Mouse (Mus musculus) intestine, embryonic 14.5 days (tissue): Measurements from ENCODE around the gene Gm10409. TPM values are rescaled to one million over a fixed set of nuclear protein-coding genes. Genes with fewer than 3 reads are reported as not detected.
"Not testable (repeated sequence)": the region's sequence is repeated elsewhere in the genome, so short reads cannot be mapped to it uniquely, and the experiment has no call there.

ENCODE experiments used
- ATAC-seq: fragments of 200-750 bp; cut with Nextera tagmentation; replicated peaks from 2 replicates; pipeline ENCODE4 v1.8.0; 2017; ENCODE audit warnings: low read depth, moderate number of reproducible peaks, moderate TSS enrichment, moderate library complexity; ENCODE audit not compliant: low FRiP score, low TSS enrichment
- DNase-seq: peaks from one replicate; pipeline ENCODE4 v3.0.0-alpha.2; 2018; ENCODE audit warnings: low spot score
- H3K27ac ChIP-seq: fragments of 300-500 bp; sonication (generic); 2 replicates; pipeline ENCODE4 v1.5.1; 2014; ENCODE audit warnings: low read depth, mild to moderate bottlenecking, control low read depth
- H3K27me3 ChIP-seq: fragments of 300-500 bp; sonication (generic); replicated peaks from 2 replicates; pipeline ENCODE4 v1.6.1; 2014; ENCODE audit warnings: low read length, control low read depth; ENCODE audit not compliant: control insufficient read depth, insufficient read depth
- H3K36me3 ChIP-seq: fragments of 300-500 bp; sonication (generic); 2 replicates; pipeline ENCODE4 v1.6.1; 2014; ENCODE audit warnings: low read length, control low read depth; ENCODE audit not compliant: control insufficient read depth, insufficient read depth
- H3K4me1 ChIP-seq: fragments of 300-500 bp; sonication (generic); replicated peaks from 2 replicates; pipeline ENCODE4 v1.6.1; 2014; ENCODE audit warnings: low read length, control low read depth, mixed read lengths; ENCODE audit not compliant: control insufficient read depth, insufficient read depth
- H3K4me2 ChIP-seq: fragments of 300-500 bp; sonication (generic); 2 replicates; pipeline ENCODE4 v1.6.1; 2014; ENCODE audit warnings: low read length
- H3K4me3 ChIP-seq: fragments of 300-500 bp; sonication (generic); 2 replicates; pipeline ENCODE4 v1.5.1; 2014; ENCODE audit warnings: low read depth, low read length, control low read depth, mixed read lengths
- H3K9ac ChIP-seq: fragments of 300-500 bp; sonication (generic); 2 replicates; pipeline ENCODE4 v1.6.1; 2014; ENCODE audit warnings: mild to moderate bottlenecking, low read length
- H3K9me3 ChIP-seq: fragments of 300-500 bp; sonication (generic); 2 replicates; pipeline ENCODE4 v1.6.1; 2016; ENCODE audit warnings: low read length, control low read depth; ENCODE audit not compliant: control insufficient read depth
- WGBS: fragments of 180-500 bp; shearing (Covaris S2); extraction: QIAGEN DNeasy Blood & Tissue Kit; methylation state at CpG from one replicate; pipeline ENCODE4 v1.1.7; 2014; 5-methylcytosine and 5-hydroxymethylcytosine counted together
- polyA plus RNA-seq: library from polyadenylated mRNA; unstranded; fragments of >200 nt; fragmentation: Nextera tagmentation; extraction: Ambion mirVana; gene quantifications from 2 replicates; pipeline ENCODE4 v1.2.1, GENCODE M21; 2014

Gm10409 gene
- 0.73 and 1.9 TPM in 2 replicates for polyA plus RNA-seq

- H3K4me2 ChIP-seq, H3K4me1 ChIP-seq, H3K36me3 ChIP-seq, ATAC-seq, H3K9me3 ChIP-seq, H3K4me3 ChIP-seq, H3K27ac ChIP-seq, DNase-seq, H3K27me3 ChIP-seq, H3K9ac ChIP-seq: not testable (repeated sequence)
- WGBS: no CpG with 5 or more reads among the region's 32 CpGs
These were observed at the start of gene Gm10409 for GRCm38 (mm10) chr14:3412314-3412713. Gene Gm10409, plus strand, starts transcription at chr14:3412614.

DNA sequence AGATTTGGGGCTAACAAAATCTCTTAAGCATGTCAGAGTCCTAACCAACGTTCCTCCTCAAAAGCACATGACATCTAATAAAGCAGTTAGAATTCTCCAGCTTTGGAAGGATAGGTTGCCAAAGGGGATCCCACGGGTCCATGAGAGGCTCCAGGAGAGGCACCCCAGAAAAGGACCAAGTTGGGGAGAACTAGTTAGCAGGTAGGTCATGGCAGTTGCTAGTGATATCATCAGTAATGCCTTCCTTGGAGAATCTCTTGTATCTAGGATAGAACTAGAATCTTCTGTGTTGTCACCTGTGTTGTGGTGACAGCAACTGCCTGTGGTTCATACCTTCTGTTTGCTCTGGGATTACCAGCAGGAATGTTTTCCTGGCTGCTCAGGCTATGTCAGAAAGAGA lies 17.6 kb upstream of the Gm10409 start, which contains the start of gene Gm10413:
TSS of gene Gm10413 (plus strand) at position 301 of the 400 bp plus-strand sequence.
- not testable (repeated sequence) for H3K9ac ChIP-seq, H3K27me3 ChIP-seq, H3K36me3 ChIP-seq, H3K27ac ChIP-seq, ATAC-seq, DNase-seq, H3K4me3 ChIP-seq, H3K4me1 ChIP-seq, H3K4me2 ChIP-seq, H3K9me3 ChIP-seq
- WGBS: no CpG with 5 or more reads among the region's 2 CpGs

DNA sequence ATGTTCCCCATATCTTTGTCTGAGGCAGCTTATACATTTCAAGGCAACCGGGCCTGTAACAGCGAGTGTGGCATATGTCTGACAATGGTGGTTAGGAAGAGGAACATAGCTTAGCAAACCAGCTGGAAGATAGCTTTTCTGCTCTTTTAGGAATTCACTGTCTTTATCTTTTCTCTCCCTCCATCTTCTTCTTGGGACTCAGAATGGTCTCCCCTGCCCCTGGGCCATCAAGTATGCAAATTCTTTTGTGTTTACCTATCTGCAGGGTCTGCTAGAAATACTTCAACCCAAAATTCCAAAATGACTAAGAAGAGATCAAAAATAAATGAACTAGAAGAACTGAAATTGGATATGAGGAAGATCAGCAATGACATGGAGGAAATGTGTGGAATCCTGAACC lies 15.4 kb downstream of the Gm10409 start, which contains the start of gene Gm3005:
TSS of gene Gm3005 (plus strand) at position 301 of the 400 bp plus-strand sequence.
- not testable (repeated sequence) for H3K9ac ChIP-seq, H3K27ac ChIP-seq, ATAC-seq, DNase-seq, H3K4me2 ChIP-seq, H3K9me3 ChIP-seq, H3K27me3 ChIP-seq, H3K4me3 ChIP-seq, H3K4me1 ChIP-seq, H3K36me3 ChIP-seq
- no CpG with 5 or more reads among the region's 2 CpGs for WGBS

DNA sequence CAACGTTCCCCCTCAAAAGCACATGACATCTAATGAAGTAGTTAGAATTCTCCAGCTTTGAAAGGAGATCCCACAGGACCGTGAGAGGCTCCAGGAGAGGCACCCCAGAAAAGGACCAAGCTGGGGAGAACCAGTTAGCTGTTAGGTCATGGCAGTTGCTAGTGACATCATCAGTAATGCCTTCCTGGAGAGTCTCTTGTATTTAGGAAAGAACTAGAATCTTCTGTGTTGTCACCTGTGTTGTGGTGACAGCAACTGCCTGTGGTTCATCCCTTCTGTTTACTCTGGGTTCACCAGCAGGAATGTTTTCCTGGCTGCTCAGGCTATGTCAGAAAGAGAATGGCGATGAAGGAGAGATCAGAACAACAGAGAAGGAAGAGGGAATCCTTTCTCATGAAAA lies 36.7 kb downstream of the Gm10409 start, which contains the start of gene Gm10408:
TSS of gene Gm10408 (plus strand) at position 301 of the 400 bp plus-strand sequence.
- DNase-seq, H3K27ac ChIP-seq, H3K36me3 ChIP-seq, H3K9ac ChIP-seq, H3K27me3 ChIP-seq, H3K9me3 ChIP-seq, H3K4me3 ChIP-seq, ATAC-seq, H3K4me2 ChIP-seq, H3K4me1 ChIP-seq: not testable (repeated sequence)
- no CpG with 5 or more reads among the region's 3 CpGs for whole genome bisulfite sequencing

Other genes with a start within 250 kb of the Gm10409 start
- gene Gm5795, start 224.4 kb upstream of the Gm10409 start, polyA plus RNA-seq: not detected in 2 replicates
- gene D830030K20Rik, start 204.1 kb upstream of the Gm10409 start, polyA plus RNA-seq: 3.9 and 5.8 TPM in 2 replicates
- gene Gm2956, start 80.0 kb upstream of the Gm10409 start, polyA plus RNA-seq: not detected in 2 replicates
- not detected in 2 replicates for gene Gm10413, start 17.5 kb upstream of the Gm10409 start, polyA plus RNA-seq
- gene Gm3005, start 15.5 kb downstream of the Gm10409 start, polyA plus RNA-seq: 1.1 and 1.6 TPM in 2 replicates
- gene Gm10408, start 36.8 kb downstream of the Gm10409 start, polyA plus RNA-seq: not detected in 2 replicates
- not detected in 2 replicates for gene Gm3012, start 221.9 kb downstream of the Gm10409 start, polyA plus RNA-seq
- gene Gm3020, start 239.4 kb downstream of the Gm10409 start, polyA plus RNA-seq: 0.73 and 1.9 TPM in 2 replicates